Mouse (Mus musculus) lung, adult 2 months (tissue): ENCODE data around the gene Fat4. TPM values are rescaled to one million over a fixed set of nuclear protein-coding genes. Genes with fewer than 3 reads are reported as not detected.

Experiments used
- DNase-seq: peaks from one replicate; pipeline ENCODE4 v3.0.0; 2022
- H3K4me1 ChIP-seq: fragments of 200-500 bp; 2 replicates; pipeline ENCODE4 v1.6.1; 2011; ENCODE audit warnings: low read length; ENCODE audit not compliant: control insufficient read depth, insufficient read depth
- H3K4me3 ChIP-seq: fragments of 200-500 bp; replicated peaks from 2 replicates; pipeline ENCODE3; 2011; ENCODE audit warnings: low read depth, mild to moderate bottlenecking, control low read depth, low read length; ENCODE audit errors: extremely low read depth
- CTCF ChIP-seq: fragments of 200-500 bp; IDR thresholded peaks from 2 replicates; pipeline ENCODE4 v1.5.1; 2011; ENCODE audit warnings: mild to moderate bottlenecking, low read length, control low read depth; ENCODE audit not compliant: insufficient read depth
- POLR2A ChIP-seq: fragments of 200-500 bp; IDR thresholded peaks from 2 replicates; pipeline ENCODE4 v1.6.1; 2011; ENCODE audit warnings: low read depth, mild to moderate bottlenecking, control low read depth, low read length, borderline replicate concordance; ENCODE audit errors: extremely low read depth
- WGBS: fragments of 180-500 bp; shearing (Covaris S2); methylation state at CpG from one replicate; pipeline ENCODE4 v1.1.7; 2018; 5-methylcytosine and 5-hydroxymethylcytosine counted together
- polyA plus RNA-seq: library from polyadenylated mRNA; depleted of rRNA; stranded (reverse); fragments of >200 nt; gene quantifications from 2 replicates; pipeline ENCODE4 v1.2.3, GENCODE M21; 2012

Fat4 gene
- polyA plus RNA-seq, 1 experiment = 5.3 TPM

DNA sequence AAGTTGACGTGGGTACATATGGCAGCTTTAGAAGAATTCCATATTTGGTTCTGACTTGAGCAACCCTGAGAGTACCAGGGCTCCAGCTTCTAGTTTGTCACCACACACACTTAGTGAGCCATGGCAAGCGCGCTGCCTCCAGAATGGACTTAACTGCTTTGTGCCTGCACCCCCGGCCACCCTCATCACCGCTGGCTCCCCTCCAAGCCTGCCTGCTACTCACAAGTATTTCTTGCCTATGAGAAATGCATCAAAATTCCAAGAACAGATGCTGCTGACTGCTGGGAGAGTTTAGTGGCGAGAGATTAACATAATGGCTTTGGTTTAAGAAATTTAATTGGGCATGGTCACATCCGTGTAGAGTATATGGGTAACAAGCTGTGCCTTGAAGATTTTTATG is 48.0 kb downstream of the Fat4 start:
- 73% methylated on average over 7 of the region's 7 CpGs for WGBS
- Histone ChIP-seq H3K4me3 (no peak overlapping the region), H3K4me1 (peaks cover 8% of the 10 kb centered on the region)
- DNase-seq = no peak
- TF ChIP-seq CTCF (no peak), POLR2A (no peak)

DNA sequence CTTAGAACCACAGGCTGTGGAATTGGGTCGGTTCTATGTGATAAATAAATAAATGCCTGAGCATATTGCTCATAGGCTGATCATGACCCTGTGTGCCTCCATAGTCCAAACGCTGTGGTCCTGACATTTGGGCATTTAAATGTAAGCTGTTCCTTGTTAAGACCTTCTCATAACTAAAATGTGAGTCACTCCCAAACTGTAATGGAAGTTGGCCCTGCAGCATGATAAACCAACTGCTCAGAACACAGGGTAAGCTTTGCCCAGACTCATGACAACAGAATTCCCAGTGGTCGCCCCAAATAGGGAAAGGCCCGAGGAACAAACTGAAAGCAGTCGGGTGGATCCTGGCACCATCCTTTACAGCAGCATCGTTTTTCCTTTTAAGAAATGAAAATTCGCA is 49.7 kb downstream of the Fat4 start:
- H3K4me1 ChIP-seq = peaks cover 8% of the 10 kb centered on the region
- DNase-seq = no peak
- H3K4me3 ChIP-seq = no peak overlapping the region
- 40% methylated on average over 7 of the region's 7 CpGs for WGBS
- TF ChIP-seq CTCF (no peak), POLR2A (no peak)

DNA sequence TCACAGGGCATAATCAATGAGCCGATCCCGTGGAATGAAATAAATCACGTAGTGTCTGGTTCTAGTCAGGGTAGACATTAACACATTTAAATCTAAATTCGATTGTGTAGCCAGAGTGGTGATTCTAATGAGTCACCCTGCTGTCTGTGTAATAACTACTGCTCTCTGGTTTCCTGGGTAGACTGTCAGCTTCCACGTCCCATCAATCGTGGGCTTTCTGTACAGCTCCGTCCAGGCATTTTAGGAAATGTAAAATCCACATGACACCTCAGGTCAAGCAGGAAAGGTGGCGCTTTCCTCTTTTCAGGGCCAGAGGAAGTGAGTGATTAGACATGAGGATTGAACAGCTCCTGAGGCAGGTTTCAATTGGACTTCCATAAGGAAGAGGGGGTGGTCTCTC is 50.4 kb downstream of the Fat4 start:
- no peak overlapping the region for H3K4me3 ChIP-seq
- no peak for TF ChIP-seq POLR2A
- no peak for TF ChIP-seq CTCF
- H3K4me1 ChIP-seq = peaks cover 8% of the 10 kb centered on the region
- 44% methylated on average over 8 of the region's 8 CpGs for WGBS
- DNase-seq = no peak

DNA sequence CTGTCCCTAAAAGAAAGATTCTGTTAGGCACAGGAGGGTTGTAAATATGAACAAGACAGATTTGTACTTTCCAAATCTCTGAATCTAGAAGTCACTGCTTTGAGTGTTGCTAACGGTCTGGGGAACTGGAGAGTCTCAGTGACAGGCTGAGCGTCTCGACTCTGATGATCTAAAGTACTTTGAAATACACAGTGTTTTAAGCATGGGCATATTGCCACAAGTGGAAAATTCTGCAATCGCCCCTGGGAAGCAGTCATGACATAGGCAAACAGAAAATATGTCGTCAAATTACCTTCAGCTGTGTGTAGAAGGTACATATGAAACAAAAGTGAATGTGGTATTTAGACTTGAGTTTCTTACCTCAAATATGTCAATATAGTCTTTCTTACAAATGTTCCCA is 51.4 kb downstream of the Fat4 start:
- 40% methylated on average over 5 of the region's 5 CpGs for WGBS
- Histone ChIP-seq H3K4me1 (peaks cover 8% of the 10 kb centered on the region), H3K4me3 (no peak overlapping the region)
- no peak for DNase-seq
- TF ChIP-seq POLR2A (no peak), CTCF (no peak)

DNA sequence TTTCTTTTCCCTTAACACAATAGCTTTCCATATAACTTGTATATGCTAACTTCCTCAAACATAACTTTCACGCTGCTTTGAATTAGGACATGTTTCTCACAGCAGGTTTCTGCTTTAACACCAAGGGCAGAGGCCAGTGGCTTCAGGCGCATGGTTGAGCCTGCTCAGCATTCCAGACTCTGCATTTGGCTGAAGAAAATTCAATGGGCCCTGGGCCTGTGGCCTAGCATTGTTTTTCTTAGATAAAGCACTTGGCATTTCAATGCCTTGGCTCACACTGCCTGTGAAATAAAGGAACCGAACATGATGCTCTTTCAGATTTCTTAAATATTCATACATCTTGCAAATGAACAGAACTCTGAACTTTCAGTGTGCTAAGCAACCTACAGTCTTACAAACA is 52.8 kb downstream of the Fat4 start:
- no peak for TF ChIP-seq POLR2A
- TF ChIP-seq CTCF = no peak
- no peak for DNase-seq
- WGBS = 29% methylated on average over 3 of the region's 3 CpGs
- Histone ChIP-seq H3K4me1 (peaks cover 8% of the 10 kb centered on the region), H3K4me3 (no peak overlapping the region)

DNA sequence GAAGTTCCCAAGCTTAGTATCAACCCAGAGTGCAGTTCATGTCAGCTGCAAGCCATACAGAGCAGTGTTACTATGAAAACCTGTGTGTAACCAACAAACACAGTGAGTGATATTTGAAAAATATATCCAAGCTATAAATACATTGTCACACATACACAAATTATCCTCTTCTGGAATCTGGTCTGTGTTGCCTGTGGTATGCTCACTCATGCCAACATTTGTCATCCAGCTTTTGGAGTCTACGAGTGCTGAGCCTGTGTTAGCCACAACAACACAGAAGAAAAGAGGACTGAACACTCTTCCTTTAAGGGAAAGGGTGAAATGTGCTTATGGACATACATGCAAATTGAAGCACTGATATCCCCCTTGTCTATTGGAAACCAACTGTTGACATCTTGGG is 53.6 kb downstream of the Fat4 start:
- no peak overlapping the region for H3K4me3 ChIP-seq
- no peak for TF ChIP-seq POLR2A
- no peak for TF ChIP-seq CTCF
- 60% methylated on average over 1 of the region's 1 CpGs for WGBS
- DNase-seq = no peak
- peaks cover 8% of the 10 kb centered on the region for H3K4me1 ChIP-seq

DNA sequence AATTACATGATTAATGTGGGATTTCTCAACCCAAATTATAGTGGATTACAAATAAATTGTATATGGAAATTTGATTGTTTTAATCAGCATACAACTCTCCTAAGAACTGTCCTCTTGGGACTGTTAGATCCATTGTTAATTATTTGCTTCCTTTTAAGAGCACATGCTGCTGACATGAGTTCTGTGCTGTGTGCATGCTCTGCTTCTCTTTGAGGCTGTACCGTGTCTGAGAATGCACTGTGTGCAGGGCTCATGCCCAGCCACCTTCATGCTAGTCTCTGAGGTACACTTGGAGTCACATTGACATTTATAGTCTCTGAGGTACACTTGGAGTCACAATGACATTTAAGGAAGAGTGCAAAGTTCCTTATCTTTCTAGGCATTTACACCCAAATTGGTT is 58.4 kb downstream of the Fat4 start:
- DNase-seq = no peak
- no peak overlapping the region for H3K4me3 ChIP-seq
- no peaks in the 10 kb centered on the region for H3K4me1 ChIP-seq
- no peak for TF ChIP-seq POLR2A
- WGBS = 71% methylated on average over 1 of the region's 1 CpGs

DNA sequence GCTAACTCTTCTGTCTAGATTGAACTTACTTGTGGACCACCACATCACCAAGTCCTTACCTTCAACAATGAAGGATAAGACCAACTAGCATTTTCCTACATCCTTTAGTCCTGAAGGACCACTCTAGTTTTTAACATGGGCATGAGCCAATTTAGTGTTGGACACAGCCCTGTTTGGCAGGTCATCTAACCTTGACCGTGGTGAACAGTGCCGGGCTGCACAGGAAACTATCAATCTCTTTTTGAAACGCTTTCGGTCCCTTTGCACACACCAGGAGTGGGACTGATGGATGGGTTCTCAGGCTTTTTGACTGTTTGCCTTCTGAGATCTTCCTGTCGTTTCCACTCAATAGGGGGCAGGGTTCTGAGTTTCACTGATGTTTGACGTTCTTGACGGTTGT is 61.0 kb downstream of the Fat4 start:
- WGBS = 38% methylated on average over 7 of the region's 7 CpGs
- peaks cover 3% of the 10 kb centered on the region for H3K4me1 ChIP-seq
- H3K4me3 ChIP-seq = no peak overlapping the region
- TF ChIP-seq POLR2A = no peak
- TF ChIP-seq CTCF = no peak
- DNase-seq = no peak

DNA sequence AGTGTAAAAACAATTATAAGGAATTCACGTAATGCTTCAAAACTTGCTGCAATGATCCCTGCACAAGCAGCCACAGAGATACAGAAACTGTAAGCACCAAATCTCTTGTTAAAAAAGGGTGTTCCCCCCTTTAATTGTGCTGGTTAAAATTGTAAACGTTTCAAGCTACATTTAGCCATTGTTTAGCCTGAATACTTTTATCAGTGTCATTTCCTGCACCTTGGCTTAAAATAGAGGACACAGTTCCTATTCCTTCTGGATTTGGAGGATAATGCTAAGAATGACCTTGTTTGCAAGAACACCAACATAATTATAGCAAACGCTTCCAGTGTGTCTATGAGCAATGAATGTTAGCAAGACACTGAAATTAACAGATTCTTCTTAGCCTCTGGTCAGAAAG is 65.9 kb downstream of the Fat4 start:
- no peak for TF ChIP-seq POLR2A
- no peak for TF ChIP-seq CTCF
- no peak for DNase-seq
- H3K4me3 ChIP-seq = no peak overlapping the region
- peaks cover 3% of the 10 kb centered on the region for H3K4me1 ChIP-seq
- WGBS = 43% methylated on average over 3 of the region's 3 CpGs

DNA sequence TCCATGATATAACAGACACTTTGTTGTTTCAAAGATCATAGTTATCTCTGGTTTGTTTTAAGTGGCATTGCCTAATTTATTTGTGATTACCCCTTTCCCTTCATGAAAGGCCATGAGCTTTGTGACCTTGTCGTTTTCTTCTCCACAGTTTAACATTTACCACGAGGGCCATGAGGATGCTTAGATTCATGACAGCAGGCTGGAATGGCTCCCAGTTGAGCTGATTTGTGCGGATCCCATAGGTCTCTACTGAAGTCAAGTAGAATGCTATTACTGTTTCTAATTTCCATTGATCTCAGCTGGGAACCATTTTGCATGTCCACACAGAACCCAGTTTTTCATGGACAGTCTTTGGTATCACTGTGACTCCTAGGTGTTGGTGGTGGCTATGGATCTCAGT is 67.5 kb downstream of the Fat4 start:
- no peak for TF ChIP-seq POLR2A
- no peak for TF ChIP-seq CTCF
- no peak for DNase-seq
- H3K4me1 ChIP-seq = peaks cover 3% of the 10 kb centered on the region
- no peak overlapping the region for H3K4me3 ChIP-seq
- WGBS = 51% methylated on average over 3 of the region's 3 CpGs
